Mouse (Mus musculus): ENCODE data around the gene Cryba2. TPM values are rescaled to one million over a fixed set of nuclear protein-coding genes. Genes with fewer than 3 reads are reported as not detected.

The Cryba2 gene
- polyA plus RNA-seq, 1 experiment: not detected

DNA sequence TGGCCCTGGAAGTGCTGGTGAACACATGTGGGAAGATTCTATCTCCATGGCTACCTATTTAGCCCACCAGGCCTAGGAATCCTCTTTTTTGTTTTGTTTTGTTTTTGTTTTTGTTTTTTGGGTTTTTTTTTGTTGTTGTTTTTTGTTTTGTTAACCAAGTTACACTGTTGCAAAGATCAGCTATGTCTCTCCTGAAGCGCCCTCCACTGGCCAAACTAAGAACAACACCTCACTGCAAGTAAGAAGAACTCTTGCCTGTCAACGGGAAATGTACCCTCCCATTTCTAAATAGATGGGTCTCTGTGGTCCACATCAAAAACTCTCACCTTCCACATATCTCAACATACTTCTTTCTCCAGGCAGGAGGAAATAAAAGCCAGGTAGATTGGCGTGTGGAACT, 8.7 kb upstream of the Cryba2 start:
- Histone ChIP-seq H3K4me3 (no peak overlapping the region), H3K79me2 (ENCODE audit: control insufficient read depth, insufficient read depth) (no peaks in the 10 kb centered on the region), H3K4me2 (ENCODE audit: low read depth) (no peak overlapping the region), H3ac (ENCODE audit: control insufficient read depth, insufficient read length) (no peak overlapping the region), H3K36me3 (ENCODE audit: control insufficient read depth, insufficient read depth) (no peaks in the 10 kb centered on the region), H3K27me3 (ENCODE audit: control insufficient read depth, insufficient read depth, insufficient read length) (peaks cover 83% of the 10 kb centered on the region)
- TF ChIP-seq SRF (IDR thresholded peaks at IDR 0.05; ENCODE audit: control insufficient read depth, insufficient read length, low read depth) (no peak), E2F4 (IDR thresholded peaks at IDR 0.05; ENCODE audit: insufficient read depth) (no peak), REST (IDR thresholded peaks at IDR 0.05; ENCODE audit: insufficient read depth, insufficient read length) (no peak), POLR2AphosphoS2 (IDR thresholded peaks at IDR 0.05; ENCODE audit: insufficient read length, low read depth) (no peak), POLR2A (IDR thresholded peaks at IDR 0.05; ENCODE audit: insufficient read length, low read depth) (no peak), CEBPB (IDR thresholded peaks at IDR 0.05; ENCODE audit: insufficient read depth, poor library complexity, severe bottlenecking) (no peak), MYOD1 (IDR thresholded peaks at IDR 0.05; ENCODE audit: control insufficient read depth in 1 of 3, insufficient read length in 2 of 3, low read depth in 2 of 3) (no peak), USF1 (IDR thresholded peaks at IDR 0.05; ENCODE audit: low read depth) (no peak), TCF3 (IDR thresholded peaks at IDR 0.05; ENCODE audit: insufficient read length, low read depth) (no peak), MYOG (IDR thresholded peaks at IDR 0.05; ENCODE audit: control insufficient read depth in 1 of 3, insufficient read depth in 1 of 3, insufficient read length in 2 of 3, low read depth in 2 of 3) (no peak), TCF12 (IDR thresholded peaks at IDR 0.05; ENCODE audit: insufficient read depth, poor library complexity, severe bottlenecking) (no peak), MAX (IDR thresholded peaks at IDR 0.05; ENCODE audit: low read depth) (no peak)

DNA sequence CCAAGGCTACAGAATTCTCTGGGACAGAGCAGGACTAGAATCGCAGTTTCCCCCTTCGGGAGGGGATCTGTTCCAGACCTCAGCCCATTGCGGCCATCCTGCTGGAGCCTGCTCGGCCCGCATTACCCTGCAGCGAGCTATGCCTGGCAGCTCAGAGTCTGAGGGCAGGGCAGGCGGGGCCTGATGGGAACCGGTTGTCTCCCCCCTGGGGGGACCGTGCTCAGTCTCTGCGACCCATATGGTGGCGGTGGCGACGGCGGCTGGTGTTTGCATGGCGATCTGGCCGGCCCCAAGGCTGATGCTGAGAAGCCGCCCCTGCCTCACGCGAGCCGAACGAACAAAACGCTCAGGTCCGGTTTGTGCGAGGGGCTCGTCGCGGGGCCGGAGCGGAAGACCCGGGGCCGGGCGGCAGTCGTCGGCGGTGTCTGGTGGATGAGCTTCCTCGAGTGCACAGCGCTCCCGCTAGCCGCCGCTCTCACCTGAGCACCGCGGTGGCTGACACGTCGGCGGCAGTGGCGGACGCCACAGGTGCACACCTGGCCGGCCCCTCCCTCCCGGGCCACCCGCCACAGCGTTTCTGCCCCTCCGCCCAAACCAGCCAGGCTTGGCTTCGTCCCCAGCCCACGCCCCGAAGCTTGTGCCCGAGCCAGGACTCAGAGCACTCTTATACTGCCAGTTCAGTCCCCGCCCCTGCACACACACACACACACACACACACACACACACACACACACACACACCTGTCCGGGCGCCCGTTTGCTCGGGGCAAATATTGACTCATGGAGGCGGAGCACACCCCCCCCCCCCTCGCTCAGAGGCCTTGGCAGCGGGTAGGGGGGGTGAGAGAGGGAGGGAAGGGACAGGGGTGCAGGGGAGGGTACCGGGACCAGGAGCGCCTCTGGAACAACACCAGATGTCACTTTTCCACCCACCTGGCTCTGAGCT, 7.7 kb upstream of the Cryba2 start:
- H3K79me2 ChIP-seq (ENCODE audit: control insufficient read depth, insufficient read depth): no peaks in the 10 kb centered on the region
- H3ac ChIP-seq (ENCODE audit: control insufficient read depth, insufficient read length): no peak overlapping the region
- H3K4me3 ChIP-seq: no peak overlapping the region
- H3K4me2 ChIP-seq (ENCODE audit: low read depth): no peak overlapping the region
- H3K36me3 ChIP-seq (ENCODE audit: control insufficient read depth, insufficient read depth): no peaks in the 10 kb centered on the region
- peaks cover 79% of the 10 kb centered on the region for H3K27me3 ChIP-seq (ENCODE audit: control insufficient read depth, insufficient read depth, insufficient read length)
- TF ChIP-seq POLR2A (IDR thresholded peaks at IDR 0.05; ENCODE audit: insufficient read length, low read depth) (no peak), POLR2AphosphoS2 (IDR thresholded peaks at IDR 0.05; ENCODE audit: insufficient read length, low read depth) (no peak), SRF (IDR thresholded peaks at IDR 0.05; ENCODE audit: control insufficient read depth, insufficient read length, low read depth) (no peak), TCF12 (IDR thresholded peaks at IDR 0.05; ENCODE audit: insufficient read depth, poor library complexity, severe bottlenecking) (no peak), E2F4 (IDR thresholded peaks at IDR 0.05; ENCODE audit: insufficient read depth) (no peak), CEBPB (IDR thresholded peaks at IDR 0.05; ENCODE audit: insufficient read depth, poor library complexity, severe bottlenecking) (no peak), MYOD1 (IDR thresholded peaks at IDR 0.05; ENCODE audit: control insufficient read depth in 1 of 3, insufficient read length in 2 of 3, low read depth in 2 of 3) (no peak), TCF3 (IDR thresholded peaks at IDR 0.05; ENCODE audit: insufficient read length, low read depth) (no peak), USF1 (IDR thresholded peaks at IDR 0.05; ENCODE audit: low read depth) (no peak)

- Histone ChIP-seq H3K36me3 (ENCODE audit: control insufficient read depth, insufficient read depth) (no peaks in the 10 kb centered on the region), H3K27me3 (ENCODE audit: control insufficient read depth, insufficient read depth, insufficient read length) (peaks cover 71% of the 10 kb centered on the region), H3K79me2 (ENCODE audit: control insufficient read depth, insufficient read depth) (no peaks in the 10 kb centered on the region), H3ac (ENCODE audit: control insufficient read depth, insufficient read length) (no peak overlapping the region), H3K4me2 (ENCODE audit: low read depth) (no peak overlapping the region), H3K4me3 (no peak overlapping the region)
- no peak for TF ChIP-seq POLR2A (IDR thresholded peaks at IDR 0.05; ENCODE audit: insufficient read length, low read depth)
- TF ChIP-seq MAX (IDR thresholded peaks at IDR 0.05; ENCODE audit: low read depth): no peak
- TF ChIP-seq TCF3 (IDR thresholded peaks at IDR 0.05; ENCODE audit: insufficient read length, low read depth): no peak
- TF ChIP-seq CEBPB (IDR thresholded peaks at IDR 0.05; ENCODE audit: insufficient read depth, poor library complexity, severe bottlenecking): no peak
- TF ChIP-seq POLR2AphosphoS2 (IDR thresholded peaks at IDR 0.05; ENCODE audit: insufficient read length, low read depth): no peak
- no peak for TF ChIP-seq E2F4 (IDR thresholded peaks at IDR 0.05; ENCODE audit: insufficient read depth)
- no peak for TF ChIP-seq USF1 (IDR thresholded peaks at IDR 0.05; ENCODE audit: low read depth)
- TF ChIP-seq REST (IDR thresholded peaks at IDR 0.05; ENCODE audit: insufficient read depth, insufficient read length): no peak
- no peak for TF ChIP-seq SRF (IDR thresholded peaks at IDR 0.05; ENCODE audit: control insufficient read depth, insufficient read length, low read depth)
- TF ChIP-seq TCF12 (IDR thresholded peaks at IDR 0.05; ENCODE audit: insufficient read depth, poor library complexity, severe bottlenecking): no peak
- TF ChIP-seq MYOG (IDR thresholded peaks at IDR 0.05; ENCODE audit: control insufficient read depth in 1 of 3, insufficient read depth in 1 of 3, insufficient read length in 2 of 3, low read depth in 2 of 3): no peak
- TF ChIP-seq MYOD1 (IDR thresholded peaks at IDR 0.05; ENCODE audit: control insufficient read depth in 1 of 3, insufficient read length in 2 of 3, low read depth in 2 of 3): no peak
Observed at GRCm38 (mm10) chr1:74898656-74899431, 5.9 kb upstream of the Cryba2 start.

- Histone ChIP-seq H3K79me2 (ENCODE audit: control insufficient read depth, insufficient read depth) (no peaks in the 10 kb centered on the region), H3K27me3 (ENCODE audit: control insufficient read depth, insufficient read depth, insufficient read length) (peaks cover 70% of the 10 kb centered on the region), H3K4me2 (ENCODE audit: low read depth) (no peak overlapping the region), H3K4me3 (no peak overlapping the region), H3K36me3 (ENCODE audit: control insufficient read depth, insufficient read depth) (no peaks in the 10 kb centered on the region), H3ac (ENCODE audit: control insufficient read depth, insufficient read length) (no peak overlapping the region)
- TF ChIP-seq MYOG (IDR thresholded peaks at IDR 0.05; ENCODE audit: control insufficient read depth in 1 of 3, insufficient read depth in 1 of 3, insufficient read length in 2 of 3, low read depth in 2 of 3): no peak
- no peak for TF ChIP-seq TCF3 (IDR thresholded peaks at IDR 0.05; ENCODE audit: insufficient read length, low read depth)
- TF ChIP-seq MYOD1 (IDR thresholded peaks at IDR 0.05; ENCODE audit: control insufficient read depth in 1 of 3, insufficient read length in 2 of 3, low read depth in 2 of 3): no peak
- TF ChIP-seq TCF12 (IDR thresholded peaks at IDR 0.05; ENCODE audit: insufficient read depth, poor library complexity, severe bottlenecking): no peak
Observed at GRCm38 (mm10) chr1:74897976-74898375, 5.0 kb upstream of the Cryba2 start.

All from myocyte (in vitro differentiated cells).